Mouse (Mus musculus): ENCODE measurements at regions not wholly inside any gene's neighbourhood (a gene's known extent, or its start where the extent isn't known, plus 50 kb on each side); places are given as distances from the start of the nearest gene placed in this dataset.

DNA sequence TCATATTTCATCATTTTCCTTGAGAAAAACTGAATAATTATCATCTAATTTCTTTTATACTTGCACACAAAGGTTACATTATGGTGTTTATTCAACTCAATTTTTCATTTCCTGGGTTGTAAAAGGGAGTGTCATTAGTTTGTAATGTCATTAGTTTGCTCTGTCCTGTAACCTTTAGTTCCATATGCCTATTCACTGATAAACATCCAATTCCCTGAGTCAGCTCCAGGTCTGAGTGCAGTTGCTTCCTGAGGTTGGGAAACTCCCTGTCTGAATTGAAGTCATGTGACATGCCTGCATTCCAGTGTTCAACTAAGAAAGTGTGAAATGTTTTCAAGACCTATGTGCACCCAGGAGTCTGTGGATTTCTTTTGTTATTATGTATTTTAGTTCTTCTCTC lies 362.8 kb downstream of the Adam6a start:
- TF ChIP-seq CTCF (IDR thresholded peaks at IDR 0.05; ENCODE audit: low read depth): no peak
- TF ChIP-seq EP300 (IDR thresholded peaks at IDR 0.05; ENCODE audit: low read depth): no peak
